Mouse (Mus musculus) thymus, adult 2 months (tissue): Measurements from ENCODE around the gene Myoz1. TPM values are rescaled to one million over a fixed set of nuclear protein-coding genes. Genes with fewer than 3 reads are reported as not detected.
A peak's percentile ranks its signal among the peaks of the same experiment; 100 is the strongest.

Source experiments
- DNase-seq: peaks from one replicate; pipeline ENCODE4 v3.0.0; 2021
- H3K27ac ChIP-seq: fragments of 200-500 bp; 2 replicates; pipeline ENCODE4 v1.5.1; 2012; ENCODE audit warnings: low read length, control low read depth; ENCODE audit not compliant: control insufficient read depth, insufficient read depth
- H3K27me3 ChIP-seq: fragments of 200-500 bp; 2 replicates; pipeline ENCODE4 v1.6.1; 2012; ENCODE audit warnings: mild to moderate bottlenecking, low read length, moderate library complexity, mixed read lengths; ENCODE audit not compliant: control insufficient read depth, insufficient read depth
- H3K36me3 ChIP-seq: fragments of 200-500 bp; 2 replicates; pipeline ENCODE4 v1.6.1; 2012; ENCODE audit warnings: mild to moderate bottlenecking, low read length, moderate library complexity; ENCODE audit not compliant: control insufficient read depth, insufficient read depth
- H3K4me1 ChIP-seq: fragments of 200-500 bp; replicated peaks from 2 replicates; pipeline ENCODE4 v1.6.1; 2012; ENCODE audit warnings: low read length; ENCODE audit not compliant: control insufficient read depth, insufficient read depth
- H3K4me3 ChIP-seq: fragments of 200-500 bp; 2 replicates; pipeline ENCODE4 v1.5.1; 2012; ENCODE audit warnings: mild to moderate bottlenecking, low read length, control low read depth, moderate library complexity; ENCODE audit not compliant: control insufficient read depth, insufficient read depth
- CTCF ChIP-seq: fragments of 200-500 bp; IDR thresholded peaks from 2 replicates; pipeline ENCODE4 v1.5.1; 2012; ENCODE audit warnings: mild to moderate bottlenecking, control low read depth, low read length, moderate library complexity, borderline replicate concordance; ENCODE audit not compliant: control insufficient read depth, poor library complexity, insufficient read depth; ENCODE audit errors: extremely low read depth
- POLR2A ChIP-seq: fragments of 200-500 bp; IDR thresholded peaks from 2 replicates; pipeline ENCODE4 v1.6.1; 2012; ENCODE audit warnings: mild to moderate bottlenecking, low read length, control low read depth, moderate library complexity; ENCODE audit not compliant: control insufficient read depth, poor library complexity, insufficient read depth; ENCODE audit errors: extremely low read depth
- WGBS: fragments of 180-500 bp; shearing (Covaris S2); methylation state at CpG from one replicate; pipeline ENCODE4 v1.1.7; 2018; 5-methylcytosine and 5-hydroxymethylcytosine counted together
- polyA plus RNA-seq: library from polyadenylated mRNA; depleted of rRNA; stranded (reverse); fragments of >200 nt; gene quantifications from 2 replicates; pipeline ENCODE4 v1.2.3, GENCODE M21; 2012

Gene Myoz1
- polyA plus RNA-seq, 1 experiment, result 0.82 TPM

GRCm38 (mm10) chr14:20673735-20674063, 17.4 kb upstream of the Myoz1 start:
- H3K27me3 ChIP-seq, result no peaks in the 10 kb centered on the region
- H3K4me1 ChIP-seq, result peaks cover 5% of the 10 kb centered on the region
- H3K4me3 ChIP-seq, result peak overlapping the region; percentile 34
- H3K27ac ChIP-seq, result peak overlapping the region; percentile 59
- no peak for TF ChIP-seq POLR2A
- TF ChIP-seq CTCF, result no peak
- peaks cover 24% of the 10 kb centered on the region for H3K36me3 ChIP-seq
- WGBS, result 12% methylated on average over 13 of the region's 13 CpGs
- DNase-seq, result peak; percentile 40

GRCm38 (mm10) chr14:20672990-20673389, 16.6 kb upstream of the Myoz1 start:
- TF ChIP-seq POLR2A (no peak), CTCF (no peak)
- peak; percentile 42 for DNase-seq
- peaks cover 19% of the 10 kb centered on the region for H3K36me3 ChIP-seq
- no peak overlapping the region for H3K27ac ChIP-seq
- 91% methylated on average over 2 of the region's 2 CpGs for WGBS
- no peaks in the 10 kb centered on the region for H3K27me3 ChIP-seq
- no peak overlapping the region for H3K4me3 ChIP-seq
- H3K4me1 ChIP-seq, result peaks cover 5% of the 10 kb centered on the region

- Histone ChIP-seq H3K4me1 (peaks cover 8% of the 10 kb centered on the region), H3K36me3 (no peaks in the 10 kb centered on the region), H3K27ac (no peak within 1 kb of the TSS), H3K27me3 (no peaks in the 10 kb centered on the region), H3K4me3 (no peak within 1 kb of the TSS)
- WGBS, result 93% methylated on average over 8 of the region's 8 CpGs
- TF ChIP-seq POLR2A, result no peak
- TF ChIP-seq CTCF, result no peak
- DNase-seq, result no peak
These were observed 11.9 kb upstream of the Myoz1 start, which contains the start of gene Synpo2l for GRCm38 (mm10) chr14:20668154-20668810. Gene Synpo2l, minus strand, starts transcription at chr14:20668354.

- Histone ChIP-seq H3K4me3 (no peak overlapping the region), H3K27me3 (no peaks in the 10 kb centered on the region), H3K36me3 (no peaks in the 10 kb centered on the region), H3K4me1 (peaks cover 8% of the 10 kb centered on the region), H3K27ac (no peak overlapping the region)
- TF ChIP-seq CTCF, result no peak
- no peak for TF ChIP-seq POLR2A
- DNase-seq, result no peak
- WGBS, result 98% methylated on average over 1 of the region's 1 CpGs
These were observed 11.1 kb upstream of the Myoz1 start for GRCm38 (mm10) chr14:20667469-20667868.

- H3K36me3 ChIP-seq, result no peaks in the 10 kb centered on the region
- H3K4me1 ChIP-seq, result peaks cover 17% of the 10 kb centered on the region
- H3K4me3 ChIP-seq, result no peak overlapping the region
- 46% methylated on average over 3 of the region's 3 CpGs for WGBS
- H3K27me3 ChIP-seq, result no peaks in the 10 kb centered on the region
- TF ChIP-seq CTCF (no peak), POLR2A (no peak)
- H3K27ac ChIP-seq, result no peak overlapping the region
- no peak for DNase-seq
These were observed 8.1 kb upstream of the Myoz1 start for GRCm38 (mm10) chr14:20664436-20664835.

GRCm38 (mm10) chr14:20663601-20664000, 7.3 kb upstream of the Myoz1 start:
- 91% methylated on average over 2 of the region's 2 CpGs for WGBS
- Histone ChIP-seq H3K4me3 (no peak overlapping the region), H3K36me3 (no peaks in the 10 kb centered on the region), H3K27ac (no peak overlapping the region), H3K4me1 (peaks cover 17% of the 10 kb centered on the region), H3K27me3 (no peaks in the 10 kb centered on the region)
- TF ChIP-seq CTCF, result no peak
- no peak for TF ChIP-seq POLR2A
- DNase-seq, result no peak

GRCm38 (mm10) chr14:20662740-20663139, 6.4 kb upstream of the Myoz1 start:
- H3K27ac ChIP-seq, result no peak overlapping the region

More at GRCm38 (mm10) chr14:20662740-20663139, 6.4 kb upstream of the Myoz1 start:
- Histone ChIP-seq H3K4me1 (peaks cover 17% of the 10 kb centered on the region), H3K36me3 (no peaks in the 10 kb centered on the region), H3K4me3 (no peak overlapping the region), H3K27me3 (no peaks in the 10 kb centered on the region)
- no peak for DNase-seq
- no peak for TF ChIP-seq CTCF
- TF ChIP-seq POLR2A, result no peak
- WGBS, result 90% methylated on average over 3 of the region's 3 CpGs
